Mouse (Mus musculus): ENCODE data around the gene Dek.

DNA sequence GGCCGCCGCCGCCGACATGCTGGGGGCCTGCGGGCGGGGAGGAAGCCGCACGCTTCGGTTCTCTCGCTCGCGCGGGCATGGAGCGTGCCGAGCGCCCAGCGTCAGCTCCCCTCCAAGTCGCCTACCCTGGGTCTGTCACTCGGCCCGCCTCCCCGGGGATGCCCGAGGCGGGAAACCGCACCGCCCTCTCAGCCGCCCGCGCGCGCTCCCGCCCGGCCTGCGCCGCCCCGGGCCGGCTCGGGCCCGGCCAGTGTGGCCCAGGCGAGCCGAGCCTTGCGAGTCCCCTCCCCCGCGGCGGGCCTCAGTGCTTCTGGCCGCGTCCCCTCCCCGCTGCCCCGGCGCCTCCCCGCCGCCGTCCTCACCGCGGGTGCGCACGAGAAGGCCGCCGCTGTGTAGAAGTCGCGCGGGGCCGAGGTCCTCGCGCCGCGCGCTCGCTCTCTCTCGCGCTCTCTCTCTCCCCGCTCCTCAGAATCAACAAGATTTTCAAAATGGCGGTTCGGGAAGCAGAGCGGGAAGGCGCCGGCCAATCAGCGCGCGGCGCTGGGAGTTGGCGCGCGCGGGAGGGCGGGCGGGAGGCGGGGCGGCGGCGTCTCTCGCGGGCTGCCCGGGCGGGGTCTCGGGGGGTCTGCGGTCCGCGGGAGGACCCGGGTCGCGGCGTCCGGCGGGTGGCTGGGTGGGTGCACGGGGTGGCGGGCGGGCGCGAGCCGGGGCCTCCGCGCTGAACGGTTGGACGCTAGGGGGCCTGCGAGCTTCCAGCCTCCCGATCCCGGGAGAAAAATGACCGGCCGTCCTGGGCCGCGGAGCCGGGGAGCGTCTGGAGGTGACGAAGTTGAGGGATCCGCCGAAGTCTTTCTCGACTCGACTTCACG lies at the start of gene Dek:
- TF ChIP-seq CTCF (IDR thresholded peaks at IDR 0.05; ENCODE audit: low read depth, low read length) (peak; percentile 34; the same call in 1 of the 2 replicates), POLR2A (IDR thresholded peaks at IDR 0.05; ENCODE audit: extremely low read depth, insufficient read depth, low read length) (0 out of 2 replicates have a peak, but pooled peaks have one; percentile 12)

Measured in liver, adult 2 months (tissue).